Mouse (Mus musculus): Measurements from ENCODE around the gene Zfp553.

Gene Zfp553

GRCm38 (mm10) chr7:127211014-127211745 lies 21.7 kb upstream of the Zfp553 start:
- DNase-seq (ENCODE audit: low read depth), result no peak

DNA sequence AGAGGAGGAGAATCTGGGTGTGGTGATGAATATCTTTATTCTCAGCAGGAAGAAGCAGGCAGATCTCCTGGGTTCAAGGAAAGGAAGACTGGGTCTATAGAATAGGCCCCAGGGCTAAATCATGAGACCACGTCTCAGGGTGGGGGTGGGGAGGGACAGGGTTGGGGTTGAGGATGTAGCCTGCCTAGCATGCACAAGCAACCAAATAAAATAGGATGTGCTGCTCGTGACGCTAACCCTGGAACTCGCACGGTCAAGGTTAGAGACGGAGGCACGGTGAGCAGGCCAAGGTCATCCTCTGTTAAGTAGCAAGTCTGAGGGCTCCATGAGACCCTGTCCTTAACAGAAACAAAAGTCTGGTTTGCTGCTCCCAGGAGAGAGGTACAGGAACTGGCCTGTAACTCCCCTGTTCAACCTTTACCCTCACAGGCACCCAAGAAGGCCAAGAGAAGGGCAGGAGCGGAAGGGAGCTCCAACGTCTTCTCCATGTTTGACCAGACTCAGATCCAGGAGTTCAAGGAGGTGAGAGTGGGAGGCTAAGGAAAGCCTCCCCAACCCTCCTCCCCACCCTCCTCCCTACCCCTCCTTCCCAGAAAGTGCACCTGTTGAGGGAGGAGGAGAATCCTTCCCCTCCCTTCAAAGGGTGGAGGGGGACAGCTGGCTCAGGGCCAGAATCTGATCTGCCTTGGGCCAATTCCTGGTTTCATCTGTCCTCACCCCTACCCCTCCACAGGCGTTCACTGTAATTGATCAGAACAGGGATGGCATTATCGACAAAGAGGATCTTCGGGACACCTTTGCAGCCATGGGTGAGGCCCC lies 20.2 kb upstream of the Zfp553 start:
- no peak for DNase-seq (ENCODE audit: low read depth)

DNA sequence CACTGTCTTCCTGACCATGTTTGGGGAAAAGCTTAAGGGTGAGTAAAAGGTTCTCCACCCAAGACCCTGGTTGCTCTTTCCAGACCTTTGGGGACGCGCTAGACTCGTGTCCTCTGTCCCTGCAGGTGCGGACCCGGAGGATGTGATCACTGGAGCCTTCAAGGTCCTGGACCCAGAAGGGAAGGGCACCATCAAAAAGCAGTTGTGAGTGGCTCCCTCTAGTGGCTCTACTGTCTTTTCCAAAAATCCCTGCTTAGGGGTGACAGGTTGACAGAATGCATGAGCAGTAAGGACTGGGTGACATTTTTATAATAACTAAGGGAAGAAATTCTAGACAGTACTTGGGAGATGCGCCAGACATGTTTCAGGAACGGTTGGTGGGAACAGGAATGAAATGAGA lies 19.4 kb upstream of the Zfp553 start:
- peak; percentile 52 for DNase-seq (ENCODE audit: low read depth)

DNA sequence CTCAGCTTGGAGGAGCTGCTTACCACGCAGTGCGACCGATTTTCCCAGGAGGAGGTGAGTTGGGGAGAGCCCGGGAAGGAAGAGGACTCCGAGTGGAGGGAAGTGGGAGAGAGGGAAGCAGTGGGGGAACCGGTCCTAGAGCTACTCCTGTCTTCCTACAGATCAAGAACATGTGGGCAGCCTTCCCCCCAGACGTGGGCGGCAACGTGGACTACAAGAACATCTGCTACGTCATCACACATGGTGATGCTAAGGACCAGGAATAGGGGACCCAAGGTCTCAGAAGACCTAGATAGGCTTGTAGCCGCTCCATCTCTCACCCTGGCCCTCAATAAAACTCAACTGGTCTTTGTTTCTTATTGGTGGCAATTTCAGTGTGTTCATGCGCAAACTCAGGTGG lies 18.9 kb upstream of the Zfp553 start:
- no peak for DNase-seq (ENCODE audit: low read depth)

- no peak for DNase-seq (ENCODE audit: low read depth)
Observed at GRCm38 (mm10) chr7:127214521-127214920, 18.3 kb upstream of the Zfp553 start.

GRCm38 (mm10) chr7:127214981-127215871 lies 17.6 kb upstream of the Zfp553 start:
- peak; percentile 67 for DNase-seq (ENCODE audit: low read depth)

GRCm38 (mm10) chr7:127216307-127216706 lies 16.6 kb upstream of the Zfp553 start:
- DNase-seq (ENCODE audit: low read depth), result no peak

GRCm38 (mm10) chr7:127217475-127217874 lies 15.4 kb upstream of the Zfp553 start:
- no peak for DNase-seq (ENCODE audit: low read depth)

- DNase-seq (ENCODE audit: low read depth), result no peak
Observed at GRCm38 (mm10) chr7:127217901-127218642, 14.8 kb upstream of the Zfp553 start.

DNA sequence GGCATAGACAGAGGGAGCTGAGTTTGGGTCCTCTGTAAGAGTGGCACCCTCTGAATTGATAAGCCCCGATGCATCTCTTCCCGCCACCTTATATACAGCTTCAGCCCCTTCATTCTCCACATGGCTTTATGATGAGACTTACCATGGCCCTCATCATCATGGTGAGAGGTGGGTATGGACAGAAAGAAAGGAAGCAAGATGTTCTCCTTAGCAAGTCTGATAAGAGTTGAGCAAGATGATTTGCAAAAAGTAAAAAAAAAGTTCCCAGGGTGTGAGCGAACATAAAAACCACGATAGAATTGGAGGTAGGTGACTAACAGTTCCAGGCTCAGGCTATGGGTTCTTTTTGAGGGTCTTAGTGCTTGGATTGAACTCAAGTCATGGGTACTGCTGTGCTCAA lies 14.2 kb upstream of the Zfp553 start:
- no peak for DNase-seq (ENCODE audit: low read depth)

- DNase-seq (ENCODE audit: low read depth), result no peak
Observed at GRCm38 (mm10) chr7:127220440-127220839, 12.4 kb upstream of the Zfp553 start.

- DNase-seq (ENCODE audit: low read depth), result no peak
Observed at GRCm38 (mm10) chr7:127223106-127223505, 9.8 kb upstream of the Zfp553 start.

- no peak for DNase-seq (ENCODE audit: low read depth)
Observed at GRCm38 (mm10) chr7:127223515-127224478, 9.1 kb upstream of the Zfp553 start.

- no peak for DNase-seq (ENCODE audit: low read depth)
Observed at GRCm38 (mm10) chr7:127224616-127225015, 8.2 kb upstream of the Zfp553 start.

DNA sequence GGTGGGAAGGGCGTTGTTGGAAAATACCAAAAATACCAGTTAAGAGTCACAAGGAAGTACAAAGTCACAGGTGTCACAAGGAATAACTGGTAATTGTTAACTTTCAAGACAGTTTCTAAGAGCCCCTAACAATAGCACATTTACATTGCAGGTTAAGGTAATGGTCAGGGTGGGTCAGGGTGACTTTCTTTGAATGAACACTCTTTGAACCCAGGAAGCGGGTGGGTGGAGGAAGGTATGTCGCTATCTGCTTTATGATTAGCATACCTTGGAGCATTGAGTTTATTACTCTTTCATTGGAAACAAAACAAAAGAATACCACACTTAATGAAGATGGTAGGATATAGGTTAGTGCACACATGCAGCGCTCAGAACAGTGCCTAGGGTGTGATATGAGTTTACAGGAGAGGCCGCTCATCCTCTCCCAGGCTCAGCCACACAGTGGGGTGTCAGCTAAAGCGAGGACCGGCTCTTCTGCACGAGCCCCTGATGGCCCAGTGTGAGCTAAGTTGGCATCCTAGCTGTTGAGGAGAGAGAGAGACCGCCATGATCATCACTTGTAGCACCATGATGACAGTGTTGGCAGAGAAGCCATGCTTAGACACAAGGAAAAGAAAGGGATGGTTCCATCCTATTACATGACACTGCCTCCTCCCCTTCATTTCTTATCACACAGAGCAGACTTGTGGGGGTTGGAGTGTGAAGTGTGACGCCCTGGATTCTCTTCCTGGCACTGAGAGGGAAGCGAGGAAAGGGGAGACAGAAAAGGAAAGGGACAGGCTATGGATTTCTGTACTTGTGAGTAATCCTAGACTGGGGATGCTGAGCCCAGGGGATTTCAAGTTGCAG lies 7.5 kb upstream of the Zfp553 start:
- DNase-seq (ENCODE audit: low read depth), result no peak

DNA sequence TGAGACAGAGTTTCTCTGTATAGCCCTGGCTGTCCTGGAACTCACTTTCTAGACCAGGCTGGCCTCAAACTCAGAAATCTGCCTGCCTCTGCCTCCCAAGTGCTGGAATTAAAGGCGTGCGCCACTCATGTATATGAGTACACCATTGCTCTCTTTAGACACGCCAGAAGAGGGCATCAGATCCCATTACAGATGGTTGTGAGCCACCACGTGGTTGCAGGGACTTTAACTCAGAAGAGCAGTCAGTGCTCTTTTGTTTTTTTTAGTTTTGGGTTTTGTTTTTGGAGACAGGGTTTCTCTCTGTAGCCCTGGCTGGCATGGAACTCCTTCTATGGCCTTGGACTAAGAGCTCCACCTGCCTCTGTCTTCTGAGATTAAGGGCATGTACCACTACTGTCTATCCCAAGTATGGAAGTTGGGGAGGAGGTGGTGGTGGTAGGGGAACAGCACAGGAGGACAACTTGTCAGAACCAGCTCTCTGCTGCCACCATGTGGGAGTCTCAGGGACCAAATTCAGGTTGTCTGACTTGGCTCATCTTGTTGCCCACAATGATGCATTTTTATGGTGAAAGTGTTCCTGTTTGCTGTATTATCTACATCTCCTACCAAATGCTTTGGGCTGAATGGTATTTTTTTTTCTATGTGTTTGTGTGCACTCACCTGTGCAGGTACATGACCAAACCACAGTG lies 4.1 kb upstream of the Zfp553 start:
- peak; percentile 88 for DNase-seq (ENCODE audit: low read depth)

- DNase-seq (ENCODE audit: low read depth), result no peak
Observed at GRCm38 (mm10) chr7:127231376-127231775, 1.5 kb upstream of the Zfp553 start.

- no peak for DNase-seq (ENCODE audit: low read depth)
Observed at GRCm38 (mm10) chr7:127231826-127232621, 837 bp upstream of the Zfp553 start.
